Mouse (Mus musculus) lung, postnatal 0 days (tissue): ENCODE measurements at regions not wholly inside any gene's neighbourhood (a gene's known extent, or its start where the extent isn't known, plus 50 kb on each side); places are given as distances from the start of the nearest gene placed in this dataset.

ENCODE experiments used
- ATAC-seq: fragments of 200-750 bp; cut with Nextera tagmentation; 2 replicates; pipeline ENCODE4 v1.8.0; 2017; ENCODE audit warnings: moderate library complexity
- DNase-seq: peaks from one replicate; pipeline ENCODE4 v3.0.0-alpha.2; 2016; ENCODE audit warnings: low spot score
- H3K27ac ChIP-seq: fragments of 300-500 bp; sonication (generic); 2 replicates; pipeline ENCODE4 v1.5.1; 2014; ENCODE audit warnings: antibody characterized with exemption, mild to moderate bottlenecking, low read length, mixed read lengths
- H3K27me3 ChIP-seq: fragments of 300-500 bp; sonication (generic); replicated peaks from 2 replicates; pipeline ENCODE4 v1.6.1; 2014; ENCODE audit warnings: low read length, mixed read lengths; ENCODE audit not compliant: insufficient read depth
- H3K36me3 ChIP-seq: fragments of 300-500 bp; sonication (generic); 2 replicates; pipeline ENCODE4 v1.6.1; 2014; ENCODE audit warnings: low read length, mixed read lengths; ENCODE audit not compliant: insufficient read depth
- H3K4me1 ChIP-seq: fragments of 300-500 bp; sonication (generic); 2 replicates; pipeline ENCODE4 v1.6.1; 2014; ENCODE audit warnings: antibody characterized with exemption, low read depth, low read length, mixed read lengths; ENCODE audit not compliant: insufficient read depth
- H3K4me2 ChIP-seq: fragments of 300-500 bp; sonication (generic); replicated peaks from 2 replicates; pipeline ENCODE4 v1.6.1; 2014; ENCODE audit warnings: low read depth, mild to moderate bottlenecking, low read length, moderate library complexity, mixed read lengths
- H3K4me3 ChIP-seq: fragments of 300-500 bp; sonication (generic); 2 replicates; pipeline ENCODE4 v1.5.1; 2014; ENCODE audit warnings: low read depth, low read length
- H3K9ac ChIP-seq: fragments of 300-500 bp; sonication (generic); replicated peaks from 2 replicates; pipeline ENCODE4 v1.6.1; 2014; ENCODE audit warnings: low read depth, mild to moderate bottlenecking
- H3K9me3 ChIP-seq: fragments of 300-500 bp; sonication (generic); 2 replicates; pipeline ENCODE4 v1.6.1; 2016; ENCODE audit warnings: low read length, mixed read lengths
- CTCF ChIP-seq: IDR thresholded peaks from 2 replicates; pipeline ENCODE4 v1.5.1; 2016; ENCODE audit warnings: antibody characterized with exemption, mild to moderate bottlenecking
- EP300 ChIP-seq: IDR thresholded peaks from 2 replicates; pipeline ENCODE4 v1.6.1; 2016; ENCODE audit warnings: antibody characterized with exemption, mild to moderate bottlenecking, control low read depth
- WGBS: fragments of 180-500 bp; shearing (Covaris S2); extraction: QIAGEN DNeasy Blood & Tissue Kit; methylation state at CpG from one replicate; pipeline ENCODE4 v1.1.7; 2014; 5-methylcytosine and 5-hydroxymethylcytosine counted together

GRCm38 (mm10) chr1:128813379-128813778 lies 221.3 kb upstream of the Cxcr4 start:
- 57% methylated on average over 5 of the region's 5 CpGs for WGBS
- no peak for TF ChIP-seq CTCF
- no peak for TF ChIP-seq EP300
- no peak overlapping the region for H3K27ac ChIP-seq
- no peaks in the 10 kb centered on the region for H3K4me1 ChIP-seq
- no peak for ATAC-seq
- no peak overlapping the region for H3K4me3 ChIP-seq
- DNase-seq, result no peak
- no peaks in the 10 kb centered on the region for H3K36me3 ChIP-seq
- no peak overlapping the region for H3K4me2 ChIP-seq
- H3K27me3 ChIP-seq, result no peaks in the 10 kb centered on the region
- H3K9me3 ChIP-seq, result no peaks in the 10 kb centered on the region
- no peak overlapping the region for H3K9ac ChIP-seq

- 70% methylated on average over 3 of the region's 3 CpGs for WGBS
- no peak overlapping the region for H3K4me2 ChIP-seq
- no peak for ATAC-seq
- H3K9ac ChIP-seq, result no peak overlapping the region
- no peak overlapping the region for H3K4me3 ChIP-seq
- no peak for DNase-seq
- TF ChIP-seq EP300 (no peak), CTCF (no peak)
- no peaks in the 10 kb centered on the region for H3K27me3 ChIP-seq
- H3K4me1 ChIP-seq, result no peaks in the 10 kb centered on the region
- H3K27ac ChIP-seq, result no peak overlapping the region
- no peaks in the 10 kb centered on the region for H3K9me3 ChIP-seq
- no peaks in the 10 kb centered on the region for H3K36me3 ChIP-seq
Measured at GRCm38 (mm10) chr1:128810860-128811259, 218.8 kb upstream of the Cxcr4 start.

DNA sequence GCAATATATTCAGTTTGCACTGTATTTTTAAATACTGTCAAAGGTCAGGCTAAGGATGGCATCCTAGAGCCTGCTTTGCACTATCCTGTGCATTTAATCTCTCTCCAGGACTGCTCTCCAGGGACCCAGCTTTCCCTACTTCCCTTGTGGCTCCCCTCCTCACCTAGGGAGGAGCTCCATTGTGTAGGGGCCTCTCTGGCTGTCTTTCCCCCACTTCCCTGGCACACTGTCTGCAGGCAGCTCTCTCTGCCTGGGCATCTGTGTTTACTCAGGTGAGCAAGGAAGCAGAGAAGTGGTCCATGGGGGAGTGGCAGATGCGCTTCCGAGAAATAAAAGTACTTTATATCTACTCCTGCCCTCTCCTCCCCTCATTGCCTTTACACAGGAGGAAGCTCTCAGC lies 218.0 kb upstream of the Cxcr4 start:
- DNase-seq, result no peak
- H3K36me3 ChIP-seq, result no peaks in the 10 kb centered on the region
- no peak for TF ChIP-seq CTCF
- TF ChIP-seq EP300, result no peak
- WGBS, result 90% methylated on average over 2 of the region's 2 CpGs
- no peak overlapping the region for H3K9ac ChIP-seq
- no peak overlapping the region for H3K27ac ChIP-seq
- H3K4me3 ChIP-seq, result no peak overlapping the region
- H3K27me3 ChIP-seq, result no peaks in the 10 kb centered on the region
- no peaks in the 10 kb centered on the region for H3K4me1 ChIP-seq
- H3K4me2 ChIP-seq, result no peak overlapping the region
- no peak for ATAC-seq
- H3K9me3 ChIP-seq, result no peaks in the 10 kb centered on the region

GRCm38 (mm10) chr1:128809601-128810000 lies 217.5 kb upstream of the Cxcr4 start:
- ATAC-seq, result no peak
- Histone ChIP-seq H3K36me3 (no peaks in the 10 kb centered on the region), H3K9ac (no peak overlapping the region), H3K4me3 (no peak overlapping the region), H3K27ac (no peak overlapping the region), H3K27me3 (no peaks in the 10 kb centered on the region), H3K4me1 (no peaks in the 10 kb centered on the region), H3K4me2 (no peak overlapping the region), H3K9me3 (no peaks in the 10 kb centered on the region)
- WGBS, result 86% methylated on average over 8 of the region's 8 CpGs
- no peak for DNase-seq
- TF ChIP-seq CTCF, result no peak
- no peak for TF ChIP-seq EP300

DNA sequence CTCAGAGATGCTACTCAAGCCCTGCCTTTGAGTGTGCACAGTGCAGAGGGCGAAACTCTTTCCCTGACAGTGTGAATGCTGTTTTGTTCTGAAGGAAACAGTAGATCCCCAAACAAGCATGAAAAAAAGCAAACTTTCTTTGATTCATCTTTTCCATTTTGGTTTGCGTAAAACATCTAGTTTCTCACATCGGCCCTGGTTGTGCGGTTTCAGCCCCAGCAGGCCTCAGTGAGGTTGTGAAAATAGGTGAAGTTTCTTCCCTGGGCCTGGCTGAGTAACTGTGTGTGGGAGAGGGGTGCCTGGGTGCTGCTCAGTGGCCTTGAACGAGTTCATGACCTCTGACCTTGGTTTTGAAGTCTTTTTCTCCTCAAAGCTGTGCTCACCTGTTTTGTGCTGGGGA lies 216.5 kb upstream of the Cxcr4 start:
- DNase-seq, result no peak
- 82% methylated on average over 5 of the region's 5 CpGs for WGBS

DNA sequence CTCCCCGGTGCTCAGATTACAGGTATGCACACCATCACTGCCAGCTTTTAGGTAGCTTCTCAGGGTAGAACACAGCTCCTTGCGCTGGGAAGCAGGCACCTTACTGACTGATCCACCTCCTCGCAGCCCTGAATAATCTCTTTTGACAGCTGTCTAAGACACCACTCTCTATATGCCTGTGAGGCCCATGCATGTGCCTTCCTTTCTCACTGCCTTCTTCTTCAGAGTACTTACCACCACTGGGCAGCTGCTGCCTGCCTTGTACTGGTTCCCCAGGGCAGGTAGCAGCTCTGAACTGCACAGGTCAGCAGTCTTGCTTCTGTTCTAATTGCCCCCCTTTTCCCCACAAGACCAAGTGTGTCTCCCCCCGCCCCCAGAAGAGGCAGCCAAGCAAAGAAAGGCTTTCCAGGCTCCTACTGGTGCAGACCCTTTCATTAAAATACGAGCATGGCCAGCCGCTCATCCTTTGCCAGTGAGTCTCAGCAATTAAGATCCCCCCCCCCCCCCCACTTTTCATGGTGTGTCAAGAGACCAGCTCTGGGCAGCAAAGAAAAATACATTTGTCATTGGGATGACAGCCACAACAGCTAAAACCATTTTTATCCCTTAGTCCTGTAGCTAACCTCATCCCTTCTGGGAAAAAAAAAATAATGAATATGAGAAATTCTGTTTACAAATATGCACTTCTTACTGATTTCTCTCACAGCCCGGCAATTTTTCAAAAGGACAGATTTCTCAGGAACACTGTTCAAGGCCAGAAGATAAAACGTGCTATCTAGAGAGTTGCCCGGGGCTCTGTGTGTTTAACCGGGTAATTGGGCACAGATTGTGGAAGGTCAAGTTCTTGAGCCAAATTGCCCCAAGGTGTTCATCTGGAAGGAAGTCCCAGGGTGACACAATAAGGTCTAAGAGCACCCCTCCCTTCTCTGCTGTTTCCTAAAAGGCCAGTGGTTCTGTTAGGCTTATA lies 213.9 kb upstream of the Cxcr4 start:
- Histone ChIP-seq H3K4me2 (no peak overlapping the region), H3K27me3 (no peaks in the 10 kb centered on the region), H3K27ac (no peak overlapping the region), H3K4me1 (no peaks in the 10 kb centered on the region), H3K9ac (no peak overlapping the region), H3K4me3 (no peak overlapping the region), H3K9me3 (no peaks in the 10 kb centered on the region), H3K36me3 (no peaks in the 10 kb centered on the region)
- TF ChIP-seq EP300 (no peak), CTCF (no peak)
- no peak for ATAC-seq
- WGBS, result 49% methylated on average over 10 of the region's 10 CpGs
- DNase-seq, result no peak

More for the DNA sequence above, 216.5 kb upstream of the Cxcr4 start:
- H3K9me3 ChIP-seq, result no peaks in the 10 kb centered on the region
- no peak for ATAC-seq
- H3K27me3 ChIP-seq, result no peaks in the 10 kb centered on the region
- H3K4me2 ChIP-seq, result no peak overlapping the region
- H3K36me3 ChIP-seq, result no peaks in the 10 kb centered on the region
- H3K4me3 ChIP-seq, result no peak overlapping the region
- TF ChIP-seq EP300, result no peak
- no peak for TF ChIP-seq CTCF
- H3K27ac ChIP-seq, result no peak overlapping the region
- H3K9ac ChIP-seq, result no peak overlapping the region
- H3K4me1 ChIP-seq, result no peaks in the 10 kb centered on the region
